Mouse (Mus musculus) C2C12 (cell line): Measurements from ENCODE around the gene Map2k1. TPM values are rescaled to one million over a fixed set of nuclear protein-coding genes. Genes with fewer than 3 reads are reported as not detected.

Source experiments
- H3K27me3 ChIP-seq: one replicate; pipeline ENCODE4 v1.6.1; 2011; ENCODE audit not compliant: control insufficient read depth, insufficient read depth, insufficient read length
- H3K36me3 ChIP-seq: one replicate; pipeline ENCODE4 v1.6.1; 2011; ENCODE audit not compliant: control insufficient read depth, insufficient read depth
- H3K4me3 ChIP-seq: one replicate; pipeline ENCODE4 v1.5.1; 2011; ENCODE audit warnings: mild to moderate bottlenecking, control low read depth; ENCODE audit not compliant: poor library complexity, insufficient read depth, severe bottlenecking
- H3K79me2 ChIP-seq: one replicate; pipeline ENCODE4 v1.6.1; 2011; ENCODE audit not compliant: control insufficient read depth, insufficient read depth
- H3K79me3 ChIP-seq: one replicate; pipeline ENCODE4 v1.6.1; 2011; ENCODE audit warnings: low read depth, control low read depth
- H3ac ChIP-seq: one replicate; pipeline ENCODE3; 2011; ENCODE audit warnings: low read depth; ENCODE audit not compliant: control insufficient read depth, insufficient read length
- CEBPB ChIP-seq: IDR thresholded peaks from one replicate; pipeline ENCODE4 v1.6.1; 2011; ENCODE audit warnings: low read depth, mild to moderate bottlenecking, control low read depth, moderate library complexity
- CTCF ChIP-seq: IDR thresholded peaks from one replicate; pipeline ENCODE4 v1.5.1; 2011; ENCODE audit not compliant: control insufficient read depth, insufficient read depth, insufficient read length
- FOSL1 ChIP-seq: IDR thresholded peaks from one replicate; pipeline ENCODE4 v1.8.0; 2011; ENCODE audit warnings: mild to moderate bottlenecking, low read length; ENCODE audit not compliant: poor library complexity, insufficient read depth, severe bottlenecking
- MAX ChIP-seq: IDR thresholded peaks from one replicate; pipeline ENCODE4 v1.6.1; 2011; ENCODE audit warnings: mild to moderate bottlenecking, control low read depth
- MYOD1 ChIP-seq: IDR thresholded peaks from one replicate; pipeline ENCODE4 v1.6.1; 2011; ENCODE audit warnings: low read depth; ENCODE audit not compliant: control insufficient read depth, insufficient read length
- MYOG ChIP-seq: IDR thresholded peaks from one replicate; pipeline ENCODE4 v1.6.1; 2011; ENCODE audit not compliant: control insufficient read depth, insufficient read length; ENCODE audit errors: extremely low read depth
- USF1 ChIP-seq: IDR thresholded peaks from one replicate; pipeline ENCODE4 v1.6.1; 2011; ENCODE audit warnings: low read depth, mild to moderate bottlenecking, control low read depth, moderate library complexity
- polyA plus RNA-seq: library from polyadenylated mRNA; unstranded; fragments of >200 nt; fragmentation: generic; extraction: Trizol; gene quantifications from one replicate; pipeline ENCODE4 v1.2.1, GENCODE M21; 2012; ENCODE audit warnings: missing spikeins

The Map2k1 gene
- polyA plus RNA-seq, 1 experiment: 40.8 TPM

DNA sequence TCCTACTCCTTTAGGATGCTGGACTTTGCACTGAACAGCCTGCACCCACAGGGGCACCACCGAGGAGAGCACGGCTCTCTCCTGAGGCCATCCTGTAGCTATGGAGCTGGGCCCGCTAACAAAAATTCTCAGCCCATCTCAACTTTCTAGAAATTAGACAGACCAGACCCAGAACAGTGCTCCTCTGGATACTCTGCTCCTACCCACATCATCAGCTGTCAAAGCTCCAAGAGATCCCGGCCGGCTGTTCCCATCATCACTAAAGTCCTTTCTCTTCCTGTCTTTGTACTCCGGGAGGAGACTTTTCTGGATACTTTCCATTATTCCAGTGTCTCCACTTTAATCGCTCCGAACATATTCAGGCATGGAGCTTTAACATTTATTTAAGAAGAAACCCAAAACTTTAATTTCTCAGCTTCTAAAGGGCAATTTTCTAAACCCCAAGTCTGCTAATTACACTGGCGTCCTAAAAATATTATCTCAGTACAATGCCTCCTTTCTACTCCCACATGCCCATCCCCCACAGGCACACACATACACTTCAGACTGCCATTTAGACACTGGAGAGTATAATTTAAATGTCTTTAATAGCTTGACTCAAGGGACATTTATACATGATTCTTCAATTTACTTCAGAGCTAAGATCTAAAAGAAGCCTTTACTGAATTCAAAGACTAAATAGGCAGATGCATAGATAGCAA is 21.0 kb downstream of the Map2k1 start:
- H3K27me3 ChIP-seq: no peaks in the 10 kb centered on the region
- H3K36me3 ChIP-seq: no peaks in the 10 kb centered on the region
- TF ChIP-seq CTCF (no peak), FOSL1 (no peak), CEBPB (no peak), MYOG (no peak), USF1 (no peak), MYOD1 (no peak), MAX (no peak)
- peaks cover 62% of the 10 kb centered on the region for H3K79me2 ChIP-seq
- H3K4me3 ChIP-seq: no peak overlapping the region
- H3K79me3 ChIP-seq: peaks cover 14% of the 10 kb centered on the region
- H3ac ChIP-seq: no peak overlapping the region

DNA sequence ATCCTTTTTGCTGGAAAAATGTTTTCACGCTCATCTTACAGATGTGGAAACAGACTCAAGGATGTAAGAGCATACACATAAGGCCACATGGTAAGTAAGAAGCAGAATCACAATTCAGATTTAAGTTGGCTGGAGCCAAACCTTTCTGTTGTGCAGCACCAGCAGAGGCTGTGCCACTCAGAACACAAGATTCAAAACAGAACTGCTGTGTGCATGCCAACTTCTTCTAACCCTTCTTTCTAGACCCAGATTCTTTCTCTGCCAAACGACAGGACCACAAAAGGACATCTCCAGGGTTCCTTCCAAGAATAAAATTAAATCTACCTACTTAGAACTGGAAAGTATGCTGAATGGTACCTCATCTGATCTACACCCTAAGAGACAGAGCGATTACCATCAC is 21.8 kb downstream of the Map2k1 start:
- Histone ChIP-seq H3K79me3 (peaks cover 14% of the 10 kb centered on the region), H3K36me3 (no peaks in the 10 kb centered on the region), H3ac (no peak overlapping the region), H3K27me3 (no peaks in the 10 kb centered on the region), H3K79me2 (peaks cover 69% of the 10 kb centered on the region), H3K4me3 (no peak overlapping the region)
- TF ChIP-seq MYOG (no peak), CEBPB (no peak), MAX (no peak), CTCF (no peak), MYOD1 (no peak), USF1 (no peak), FOSL1 (no peak)

DNA sequence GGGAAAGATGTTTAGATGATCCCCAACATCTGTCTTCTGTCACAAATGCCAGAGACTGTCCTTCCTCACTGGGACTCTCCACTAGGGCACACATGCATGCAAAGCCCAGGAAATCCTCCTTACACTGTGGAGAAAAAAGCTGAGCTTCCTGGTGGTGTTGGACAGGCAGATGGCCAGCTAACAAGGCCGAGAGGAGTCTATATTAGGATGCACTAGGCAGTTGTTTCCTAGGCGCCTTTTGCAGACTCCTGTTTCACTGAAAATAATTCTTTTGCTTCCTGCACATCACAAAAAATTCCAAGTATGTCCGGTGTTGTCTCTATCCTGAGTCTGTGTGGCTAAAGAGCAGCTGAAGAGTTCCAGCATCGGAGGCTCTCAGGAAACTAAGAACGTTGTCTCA is 22.3 kb downstream of the Map2k1 start:
- no peak overlapping the region for H3ac ChIP-seq
- H3K79me3 ChIP-seq: peaks cover 14% of the 10 kb centered on the region
- no peaks in the 10 kb centered on the region for H3K36me3 ChIP-seq
- peaks cover 69% of the 10 kb centered on the region for H3K79me2 ChIP-seq
- H3K4me3 ChIP-seq: no peak overlapping the region
- no peak for TF ChIP-seq CTCF
- no peak for TF ChIP-seq USF1
- TF ChIP-seq MYOD1: no peak
- no peak for TF ChIP-seq MAX
- TF ChIP-seq CEBPB: no peak
- no peak for TF ChIP-seq FOSL1
- TF ChIP-seq MYOG: no peak
- no peaks in the 10 kb centered on the region for H3K27me3 ChIP-seq

DNA sequence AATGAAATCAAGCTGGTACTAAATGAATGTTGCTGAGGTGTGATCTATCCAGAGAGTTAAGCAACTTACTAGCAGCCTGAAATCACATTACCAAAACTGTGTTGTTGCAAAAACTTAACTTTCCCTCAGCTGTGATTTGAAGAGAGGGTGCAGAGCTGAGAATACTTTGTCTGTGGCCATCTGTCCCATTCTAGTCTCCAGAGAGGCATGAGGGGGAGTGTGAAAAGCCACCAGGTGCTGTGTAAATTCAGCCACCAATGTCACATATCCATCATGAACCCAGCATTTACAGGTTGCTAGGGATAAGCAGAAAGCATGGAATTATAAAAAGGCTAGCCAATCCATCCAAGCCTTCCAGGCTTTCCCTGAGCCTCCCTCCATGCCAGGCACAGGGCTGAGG is 24.5 kb downstream of the Map2k1 start:
- no peak overlapping the region for H3K4me3 ChIP-seq
- peaks cover 10% of the 10 kb centered on the region for H3K79me3 ChIP-seq
- no peaks in the 10 kb centered on the region for H3K36me3 ChIP-seq
- peaks cover 66% of the 10 kb centered on the region for H3K79me2 ChIP-seq
- TF ChIP-seq MAX (no peak), CTCF (no peak), CEBPB (no peak)
- no peaks in the 10 kb centered on the region for H3K27me3 ChIP-seq
- H3ac ChIP-seq: no peak overlapping the region

DNA sequence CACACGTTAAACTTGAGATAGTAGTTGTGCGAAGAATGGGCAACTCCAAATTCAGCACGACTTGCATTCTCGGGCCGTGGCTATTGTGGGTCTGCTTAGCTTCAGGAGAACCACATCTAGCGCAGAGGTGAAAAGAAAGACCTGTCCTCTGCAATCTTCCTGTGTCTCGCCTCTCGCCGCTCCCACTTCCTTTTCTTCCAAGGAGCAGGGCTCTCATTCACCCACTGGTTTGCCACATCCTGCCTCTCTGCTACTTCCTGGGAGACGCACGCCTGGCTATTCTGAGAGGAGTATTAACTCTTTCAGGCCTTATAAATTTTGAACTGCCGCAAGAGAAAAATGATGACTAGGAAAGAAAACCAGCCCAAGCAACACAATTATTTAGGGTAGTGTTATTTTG is 25.7 kb downstream of the Map2k1 start:
- no peak overlapping the region for H3K4me3 ChIP-seq
- no peak overlapping the region for H3ac ChIP-seq
- no peak for TF ChIP-seq MAX
- no peak for TF ChIP-seq FOSL1
- TF ChIP-seq USF1: no peak
- no peak for TF ChIP-seq MYOG
- TF ChIP-seq CTCF: no peak
- TF ChIP-seq CEBPB: no peak
- no peaks in the 10 kb centered on the region for H3K27me3 ChIP-seq
- peaks cover 62% of the 10 kb centered on the region for H3K79me2 ChIP-seq
- H3K79me3 ChIP-seq: peaks cover 9% of the 10 kb centered on the region
- no peaks in the 10 kb centered on the region for H3K36me3 ChIP-seq

DNA sequence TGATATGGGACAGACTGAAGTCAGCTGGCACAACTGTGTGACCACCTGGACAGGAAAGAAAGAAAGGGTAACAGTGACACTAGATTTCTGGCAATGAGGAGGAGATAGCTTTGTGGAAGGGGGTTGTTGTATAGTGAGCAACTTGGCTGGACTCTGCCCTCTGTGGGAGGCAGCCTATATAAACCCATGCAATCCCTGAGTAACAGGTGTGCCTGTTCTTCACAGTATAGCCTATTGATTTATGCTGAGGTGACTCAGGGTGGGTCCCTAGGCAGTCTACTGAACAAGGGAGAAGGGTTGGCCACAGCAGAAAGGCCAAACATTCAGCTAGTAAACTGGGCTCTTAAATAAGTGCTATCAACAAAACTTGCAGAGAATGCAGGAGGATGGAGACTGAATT is 27.6 kb downstream of the Map2k1 start:
- TF ChIP-seq MAX: no peak
- no peak for TF ChIP-seq CTCF
- TF ChIP-seq USF1: no peak
- no peak for TF ChIP-seq CEBPB
- no peak for TF ChIP-seq MYOD1
- TF ChIP-seq MYOG: no peak
- TF ChIP-seq FOSL1: no peak
- H3K79me3 ChIP-seq: peaks cover 9% of the 10 kb centered on the region
- peaks cover 64% of the 10 kb centered on the region for H3K79me2 ChIP-seq
- H3ac ChIP-seq: no peak overlapping the region
- H3K4me3 ChIP-seq: no peak overlapping the region
- no peaks in the 10 kb centered on the region for H3K36me3 ChIP-seq
- H3K27me3 ChIP-seq: no peaks in the 10 kb centered on the region
